Mouse (Mus musculus) fat pad, adult 2 months (tissue): ENCODE data around the gene Fau.
"Not testable (repeated sequence)": the region's sequence is repeated elsewhere in the genome, so short reads cannot be mapped to it uniquely, and the experiment has no call there.

Experiments used
- DNase-seq: peaks from one replicate; pipeline ENCODE4 v3.0.0-alpha.2; 2011; ENCODE audit warnings: low read depth, low spot score; ENCODE audit errors: extremely low read depth

Gene Fau

GRCm38 (mm10) chr19:6057313-6058096 lies at the start of gene Fau, which contains the start of gene Mrpl49:
Gene Fau, plus strand, starts transcription at chr19:6057844.
Gene Mrpl49, minus strand, starts transcription at chr19:6057785.
- no peak for DNase-seq

- no peak for DNase-seq
Observed at GRCm38 (mm10) chr19:6009137-6009536, 48.5 kb upstream of the Fau start.

- no peak for DNase-seq
Observed at GRCm38 (mm10) chr19:6013691-6014090, 44.0 kb upstream of the Fau start.

GRCm38 (mm10) chr19:6014991-6015510 lies 42.6 kb upstream of the Fau start:
- DNase-seq = no peak

- DNase-seq = no peak
Observed at GRCm38 (mm10) chr19:6015511-6016315, 41.9 kb upstream of the Fau start, which contains the start of gene Capn1. Gene Capn1, minus strand, starts transcription at chr19:6015897.

- DNase-seq = no peak
Observed at GRCm38 (mm10) chr19:6016532-6016931, 41.1 kb upstream of the Fau start.

GRCm38 (mm10) chr19:6018142-6019089 lies 39.2 kb upstream of the Fau start:
- DNase-seq = no peak

- no peak for DNase-seq
Observed at GRCm38 (mm10) chr19:6020276-6020675, 37.4 kb upstream of the Fau start.

GRCm38 (mm10) chr19:6023059-6023458 lies 34.6 kb upstream of the Fau start:
- DNase-seq = no peak

- no peak for DNase-seq
Observed at GRCm38 (mm10) chr19:6023930-6024329, 33.7 kb upstream of the Fau start.

GRCm38 (mm10) chr19:6028991-6029390 lies 28.7 kb upstream of the Fau start:
- DNase-seq = no peak

GRCm38 (mm10) chr19:6029426-6029825 lies 28.2 kb upstream of the Fau start:
- DNase-seq = no peak

GRCm38 (mm10) chr19:6030520-6031280 lies 26.9 kb upstream of the Fau start:
- no peak for DNase-seq

- DNase-seq = no peak
Observed at GRCm38 (mm10) chr19:6035966-6036585, 21.6 kb upstream of the Fau start.

GRCm38 (mm10) chr19:6037695-6038094 lies 19.9 kb upstream of the Fau start:
- DNase-seq = no peak

- no peak for DNase-seq
Observed at GRCm38 (mm10) chr19:6038326-6038725, 19.3 kb upstream of the Fau start.

GRCm38 (mm10) chr19:6040002-6040401 lies 17.6 kb upstream of the Fau start:
- no peak for DNase-seq

- no peak for DNase-seq
Observed at GRCm38 (mm10) chr19:6042293-6042692, 15.4 kb upstream of the Fau start.

GRCm38 (mm10) chr19:6044102-6044501 lies 13.5 kb upstream of the Fau start:
- not testable (repeated sequence) for DNase-seq
